Mouse (Mus musculus): Measurements from ENCODE around the gene Cracr2b.

DNA sequence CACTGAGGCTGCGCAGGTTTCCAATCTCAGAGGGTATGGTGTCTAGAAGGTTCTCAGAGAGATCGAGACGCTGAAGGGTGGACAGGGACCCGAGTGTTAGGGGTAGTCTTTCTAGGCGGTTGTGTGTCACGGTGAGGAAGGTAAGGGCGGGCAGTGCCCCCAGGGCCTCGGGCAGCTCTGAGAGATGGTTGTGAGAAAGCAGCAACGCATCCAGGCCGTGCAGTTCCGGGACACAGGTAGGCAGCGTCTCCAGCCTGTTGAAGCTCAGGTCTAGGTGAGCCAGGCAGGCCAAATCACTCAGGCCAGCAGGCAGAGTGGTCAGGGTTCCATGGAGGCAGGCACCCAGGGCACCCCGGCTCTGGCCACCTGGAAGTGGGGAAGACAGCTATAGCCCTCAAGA, 18.7 kb upstream of the Cracr2b start:
- no peak for TF ChIP-seq CTCF (IDR thresholded peaks at IDR 0.05; ENCODE audit: low read depth)
- no peak for TF ChIP-seq EP300 (optimal IDR thresholded peaks at IDR 0.05)
